Mouse (Mus musculus): ENCODE results near the gene Itgb5. TPM values are rescaled to one million over a fixed set of nuclear protein-coding genes. Genes with fewer than 3 reads are reported as not detected.

The Itgb5 gene
- polyA plus RNA-seq, 1 experiment from 2014 or later: 142 TPM

GRCm38 (mm10) chr16:33820269-33821178, 8.9 kb upstream of the Itgb5 start:
- Histone ChIP-seq H3K36me3 (ENCODE audit: inconsistent target) (no peaks in the 10 kb centered on the region), H3K4me3 (ENCODE audit: inconsistent target) (no peak overlapping the region), H3K79me2 (ENCODE audit: inconsistent target) (no peaks in the 10 kb centered on the region), H3K27ac (no peak overlapping the region)
- WGBS (ENCODE audit: missing documents): 31% methylated on average over 17 of the region's 17 CpGs

- no peak overlapping the region for H3K27ac ChIP-seq
- no peaks in the 10 kb centered on the region for H3K36me3 ChIP-seq (ENCODE audit: inconsistent target)
- no peaks in the 10 kb centered on the region for H3K79me2 ChIP-seq (ENCODE audit: inconsistent target)
- no peak overlapping the region for H3K4me3 ChIP-seq (ENCODE audit: inconsistent target)
- WGBS (ENCODE audit: missing documents): 70% methylated on average over 1 of the region's 6 CpGs
These were observed 4.9 kb upstream of the Itgb5 start for GRCm38 (mm10) chr16:33824603-33825002.

GRCm38 (mm10) chr16:33828496-33828895, 969 bp upstream of the Itgb5 start:
- H3K36me3 ChIP-seq (ENCODE audit: inconsistent target): no peaks in the 10 kb centered on the region
- H3K79me2 ChIP-seq (ENCODE audit: inconsistent target): peaks cover 35% of the 10 kb centered on the region
- H3K4me3 ChIP-seq (ENCODE audit: inconsistent target): no peak overlapping the region
- 87% methylated on average over 7 of the region's 7 CpGs for WGBS (ENCODE audit: missing documents)
- H3K27ac ChIP-seq: no peak overlapping the region

- Histone ChIP-seq H3K4me3 (ENCODE audit: inconsistent target) (peak overlapping the region; percentile 85), H3K36me3 (ENCODE audit: inconsistent target) (no peaks in the 10 kb centered on the region), H3K79me2 (ENCODE audit: inconsistent target) (peaks cover 50% of the 10 kb centered on the region), H3K27ac (peak overlapping the region; percentile 42)
- under 1% methylated on average over 54 of the region's 76 CpGs for WGBS (ENCODE audit: missing documents)
These were observed 512 bp downstream of the Itgb5 start for GRCm38 (mm10) chr16:33829842-33830511.

- Histone ChIP-seq H3K4me3 (ENCODE audit: inconsistent target) (peak overlapping the region; percentile 85), H3K27ac (peak overlapping the region; percentile 42), H3K36me3 (ENCODE audit: inconsistent target) (no peaks in the 10 kb centered on the region), H3K79me2 (ENCODE audit: inconsistent target) (peaks cover 56% of the 10 kb centered on the region)
- 16% methylated on average over 18 of the region's 18 CpGs for WGBS (ENCODE audit: missing documents)
These were observed 1.1 kb downstream of the Itgb5 start for GRCm38 (mm10) chr16:33830512-33831105.

- 82% methylated on average over 6 of the region's 6 CpGs for WGBS (ENCODE audit: missing documents)
- peak overlapping the region; percentile 58; the same call in 1 of the 2 replicates for H3K27ac ChIP-seq
- H3K4me3 ChIP-seq (ENCODE audit: inconsistent target): no peak overlapping the region
These were observed 2.6 kb downstream of the Itgb5 start for GRCm38 (mm10) chr16:33832057-33832456.

GRCm38 (mm10) chr16:33832728-33833428, 3.4 kb downstream of the Itgb5 start:
- Histone ChIP-seq H3K4me3 (ENCODE audit: inconsistent target) (peak overlapping the region; percentile 15; the same call in 1 of the 2 replicates), H3K79me2 (ENCODE audit: inconsistent target) (peaks cover 74% of the 10 kb centered on the region), H3K27ac (peak overlapping the region; percentile 58), H3K36me3 (ENCODE audit: inconsistent target) (no peaks in the 10 kb centered on the region)
- WGBS (ENCODE audit: missing documents): 11% methylated on average over 21 of the region's 21 CpGs

More at GRCm38 (mm10) chr16:33832057-33832456, 2.6 kb downstream of the Itgb5 start:
- Histone ChIP-seq H3K79me2 (ENCODE audit: inconsistent target) (peaks cover 66% of the 10 kb centered on the region), H3K36me3 (ENCODE audit: inconsistent target) (no peaks in the 10 kb centered on the region)

GRCm38 (mm10) chr16:33833429-33833753, 3.9 kb downstream of the Itgb5 start:
- H3K27ac ChIP-seq: peak overlapping the region; percentile 58
- H3K36me3 ChIP-seq (ENCODE audit: inconsistent target): no peaks in the 10 kb centered on the region
- peak overlapping the region; percentile 15; the same call in 1 of the 2 replicates for H3K4me3 ChIP-seq (ENCODE audit: inconsistent target)
- 45% methylated on average over 4 of the region's 5 CpGs for WGBS (ENCODE audit: missing documents)
- peaks cover 79% of the 10 kb centered on the region for H3K79me2 ChIP-seq (ENCODE audit: inconsistent target)

- H3K4me3 ChIP-seq (ENCODE audit: inconsistent target): peak overlapping the region; percentile 15; the same call in 1 of the 2 replicates
- peaks cover 85% of the 10 kb centered on the region for H3K79me2 ChIP-seq (ENCODE audit: inconsistent target)
- peak overlapping the region; percentile 58 for H3K27ac ChIP-seq
- H3K36me3 ChIP-seq (ENCODE audit: inconsistent target): no peaks in the 10 kb centered on the region
- 35% methylated on average over 25 of the region's 25 CpGs for WGBS (ENCODE audit: missing documents)
These were observed 4.5 kb downstream of the Itgb5 start for GRCm38 (mm10) chr16:33833781-33834482.

- Histone ChIP-seq H3K36me3 (ENCODE audit: inconsistent target) (no peaks in the 10 kb centered on the region), H3K4me3 (ENCODE audit: inconsistent target) (no peak overlapping the region), H3K79me2 (ENCODE audit: inconsistent target) (peaks cover 95% of the 10 kb centered on the region), H3K27ac (peak overlapping the region; percentile 48)
- 27% methylated on average over 3 of the region's 3 CpGs for WGBS (ENCODE audit: missing documents)
These were observed 7.2 kb downstream of the Itgb5 start for GRCm38 (mm10) chr16:33836676-33837075.

- peaks cover 95% of the 10 kb centered on the region for H3K79me2 ChIP-seq (ENCODE audit: inconsistent target)
- H3K36me3 ChIP-seq (ENCODE audit: inconsistent target): no peaks in the 10 kb centered on the region
- H3K4me3 ChIP-seq (ENCODE audit: inconsistent target): no peak overlapping the region
- 66% methylated on average over 3 of the region's 3 CpGs for WGBS (ENCODE audit: missing documents)
- H3K27ac ChIP-seq: peak overlapping the region; percentile 48
These were observed 7.7 kb downstream of the Itgb5 start for GRCm38 (mm10) chr16:33837191-33837590.

- H3K4me3 ChIP-seq (ENCODE audit: inconsistent target): no peak overlapping the region
- no peak overlapping the region for H3K27ac ChIP-seq
- no peaks in the 10 kb centered on the region for H3K36me3 ChIP-seq (ENCODE audit: inconsistent target)
- 82% methylated on average over 6 of the region's 6 CpGs for WGBS (ENCODE audit: missing documents)
- H3K79me2 ChIP-seq (ENCODE audit: inconsistent target): peaks cover 75% of the 10 kb centered on the region
These were observed 11.2 kb downstream of the Itgb5 start for GRCm38 (mm10) chr16:33840616-33841015.

- H3K36me3 ChIP-seq (ENCODE audit: inconsistent target): peaks cover 8% of the 10 kb centered on the region; the same call in 1 of the 2 replicates
- H3K4me3 ChIP-seq (ENCODE audit: inconsistent target): no peak overlapping the region
- H3K79me2 ChIP-seq (ENCODE audit: inconsistent target): peaks cover 70% of the 10 kb centered on the region
- 96% methylated on average over 12 of the region's 12 CpGs for WGBS (ENCODE audit: missing documents)
- no peak overlapping the region for H3K27ac ChIP-seq
These were observed 12.8 kb downstream of the Itgb5 start for GRCm38 (mm10) chr16:33842081-33842880.
